Mouse (Mus musculus) lung, embryonic 15.5 days (tissue): ENCODE data around the gene Hspa1l. TPM values are rescaled to one million over a fixed set of nuclear protein-coding genes. Genes with fewer than 3 reads are reported as not detected.
"Not testable (repeated sequence)": the region's sequence is repeated elsewhere in the genome, so short reads cannot be mapped to it uniquely, and the experiment has no call there.

Experiments
- ATAC-seq: fragments of 200-750 bp; cut with Nextera tagmentation; 2 replicates; pipeline ENCODE4 v1.8.0; 2017; ENCODE audit warnings: moderate number of reproducible peaks, borderline replicate concordance; ENCODE audit not compliant: low FRiP score, low TSS enrichment; ENCODE audit errors: extremely low read depth
- H3K27ac ChIP-seq: fragments of 300-500 bp; sonication (generic); 2 replicates; pipeline ENCODE4 v1.5.1; 2015; ENCODE audit warnings: moderate library complexity, mild to moderate bottlenecking, inconsistent platforms
- H3K27me3 ChIP-seq: fragments of 300-500 bp; sonication (generic); 2 replicates; pipeline ENCODE4 v1.6.1; 2015; ENCODE audit warnings: inconsistent platforms
- H3K36me3 ChIP-seq: fragments of 300-500 bp; sonication (generic); 2 replicates; pipeline ENCODE4 v1.6.1; 2015; ENCODE audit warnings: inconsistent platforms
- H3K4me1 ChIP-seq: fragments of 300-500 bp; sonication (generic); 2 replicates; pipeline ENCODE4 v1.6.1; 2015; ENCODE audit warnings: inconsistent platforms
- H3K4me2 ChIP-seq: fragments of 300-500 bp; sonication (generic); 2 replicates; pipeline ENCODE4 v1.6.1; 2015; ENCODE audit warnings: inconsistent platforms, mild to moderate bottlenecking, moderate library complexity
- H3K4me3 ChIP-seq: fragments of 300-500 bp; sonication (generic); 2 replicates; pipeline ENCODE4 v1.5.1; 2015; ENCODE audit warnings: mild to moderate bottlenecking, inconsistent platforms
- H3K9ac ChIP-seq: fragments of 300-500 bp; sonication (generic); 2 replicates; pipeline ENCODE4 v1.6.1; 2015; ENCODE audit warnings: inconsistent platforms
- H3K9me3 ChIP-seq: fragments of 300-500 bp; sonication (generic); 2 replicates; pipeline ENCODE4 v1.6.1; 2016; ENCODE audit warnings: inconsistent platforms
- WGBS: fragments of 180-500 bp; shearing (Covaris S2); methylation state at CpG from one replicate; pipeline ENCODE4 v1.1.7; 2015; 5-methylcytosine and 5-hydroxymethylcytosine counted together
- polyA plus RNA-seq: library from polyadenylated mRNA; unstranded; fragments of >200 nt; fragmentation: Nextera tagmentation; extraction: Ambion mirVana; gene quantifications from 2 replicates; pipeline ENCODE4 v1.2.1, GENCODE M21; 2015

The Hspa1l gene
- polyA plus RNA-seq, 1 experiment from 2014 or later, result 0.45 TPM

- H3K9ac ChIP-seq, result peak overlapping the region; percentile 11
- no peaks in the 10 kb centered on the region for H3K27me3 ChIP-seq
- no peak for ATAC-seq
- no peaks in the 10 kb centered on the region for H3K36me3 ChIP-seq
- H3K27ac ChIP-seq, result no peak overlapping the region
- H3K4me1 ChIP-seq, result peaks cover 16% of the 10 kb centered on the region
- no peaks in the 10 kb centered on the region for H3K9me3 ChIP-seq
- peak overlapping the region; percentile 49 for H3K4me2 ChIP-seq
- peak overlapping the region; percentile 13; the same call in 1 of the 2 replicates for H3K4me3 ChIP-seq
- WGBS, result 7% methylated on average over 15 of the region's 15 CpGs
Observed at GRCm38 (mm10) chr17:34941344-34942041, 31.0 kb upstream of the Hspa1l start.

DNA sequence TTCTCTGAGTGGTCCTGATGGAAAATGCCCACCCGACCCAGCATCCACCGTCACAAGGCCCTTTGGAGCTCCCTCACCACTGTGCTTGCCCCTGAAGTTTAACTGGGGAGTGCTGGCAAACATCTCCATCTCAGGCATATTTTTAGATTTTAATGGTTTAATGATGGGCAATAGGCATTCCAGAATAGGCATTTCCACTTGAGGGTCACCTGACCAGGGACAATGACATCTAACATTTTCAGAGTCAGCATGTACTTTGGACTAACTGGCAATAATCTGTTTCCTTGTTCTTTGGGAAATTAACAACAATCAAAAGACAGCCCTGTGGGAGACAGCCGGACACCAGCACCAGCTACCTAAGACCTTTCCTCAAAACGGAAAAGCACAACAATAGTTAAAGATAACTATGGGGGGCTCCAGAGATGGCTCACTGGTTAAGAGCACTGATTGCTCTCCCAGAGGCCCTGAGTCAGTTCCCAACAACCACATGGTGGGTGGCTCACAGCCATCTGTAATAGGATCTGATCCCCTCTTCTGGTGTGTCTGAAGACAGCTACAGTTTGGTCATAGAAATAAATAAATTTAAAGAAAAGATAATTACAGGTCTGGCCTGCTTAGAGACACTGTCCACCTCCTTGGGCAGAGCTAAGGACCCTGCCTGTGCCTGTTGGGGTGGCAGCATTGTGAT is 29.2 kb upstream of the Hspa1l start:
- WGBS, result 77% methylated on average over 4 of the region's 4 CpGs
- Histone ChIP-seq H3K4me3 (no peak overlapping the region), H3K9ac (no peak overlapping the region), H3K9me3 (no peaks in the 10 kb centered on the region), H3K4me1 (peaks cover 16% of the 10 kb centered on the region), H3K27ac (no peak overlapping the region), H3K27me3 (no peaks in the 10 kb centered on the region), H3K4me2 (no peak overlapping the region), H3K36me3 (no peaks in the 10 kb centered on the region)
- ATAC-seq, result no peak

- Histone ChIP-seq H3K4me3 (no peak overlapping the region), H3K36me3 (peaks cover under 1% of the 10 kb centered on the region; the same call in 1 of the 2 replicates), H3K9ac (no peak overlapping the region), H3K9me3 (no peaks in the 10 kb centered on the region), H3K27ac (no peak overlapping the region), H3K4me1 (peaks cover 16% of the 10 kb centered on the region), H3K4me2 (no peak overlapping the region), H3K27me3 (no peaks in the 10 kb centered on the region)
- ATAC-seq, result no peak
Observed at GRCm38 (mm10) chr17:34944362-34944761, 28.1 kb upstream of the Hspa1l start.

DNA sequence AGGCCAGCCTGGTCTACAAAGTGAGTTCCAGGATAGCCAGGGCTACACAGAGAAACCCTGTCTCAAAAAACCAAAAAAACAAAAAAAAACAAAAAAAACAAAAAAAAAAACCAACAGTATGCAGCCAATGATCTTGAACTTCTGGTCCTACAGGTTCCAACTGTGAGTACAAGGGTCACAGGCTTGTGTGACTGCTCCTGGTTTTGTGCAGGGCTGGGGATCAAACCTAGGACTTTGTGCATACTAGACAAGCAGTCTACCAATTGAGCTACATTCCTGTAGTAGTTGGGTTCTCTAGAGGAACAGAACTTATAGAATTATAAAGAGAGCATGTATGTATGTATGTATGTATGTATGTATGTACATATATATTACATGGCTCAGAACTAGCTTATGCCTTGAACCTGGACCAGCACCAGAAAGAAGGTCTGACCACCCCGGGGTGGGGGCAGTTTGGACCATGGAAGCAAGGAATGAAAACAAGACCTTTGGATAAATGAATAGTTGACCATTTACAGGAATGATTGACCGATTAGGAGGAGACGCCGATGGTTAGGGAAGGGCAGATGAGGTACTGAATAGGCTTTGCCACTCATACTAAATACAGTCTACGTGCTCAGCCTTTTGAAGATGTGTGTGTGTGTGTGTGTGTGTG is 25.9 kb upstream of the Hspa1l start:
- no peaks in the 10 kb centered on the region for H3K27me3 ChIP-seq
- 89% methylated on average over 5 of the region's 5 CpGs for WGBS

DNA sequence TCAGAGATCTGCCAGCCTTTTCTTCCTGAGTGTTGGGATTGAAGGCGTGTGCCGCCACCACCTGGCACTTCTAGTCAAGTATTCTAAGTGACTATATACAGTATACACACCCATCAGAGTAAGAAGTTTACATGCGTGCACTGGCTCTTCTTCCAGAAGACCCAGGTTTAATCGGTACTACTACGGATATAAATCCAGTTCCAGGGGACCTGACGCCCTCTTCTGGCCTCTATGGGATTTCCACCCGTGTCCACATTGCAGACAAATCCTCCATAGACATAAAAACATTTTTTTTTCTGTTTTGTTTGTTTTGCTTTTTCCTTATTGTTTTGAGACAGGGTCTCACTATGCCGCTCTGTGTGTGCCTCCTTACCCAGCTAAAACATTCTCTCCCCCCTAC is 24.9 kb upstream of the Hspa1l start:
- H3K9ac ChIP-seq, result no peak overlapping the region
- no peak overlapping the region for H3K4me3 ChIP-seq
- H3K4me1 ChIP-seq, result peaks cover 20% of the 10 kb centered on the region
- H3K4me2 ChIP-seq, result no peak overlapping the region
- no peaks in the 10 kb centered on the region for H3K27me3 ChIP-seq
- no peaks in the 10 kb centered on the region for H3K9me3 ChIP-seq
- WGBS, result 25% methylated on average over 8 of the region's 8 CpGs
- H3K36me3 ChIP-seq, result peaks cover 18% of the 10 kb centered on the region
- ATAC-seq, result no peak
- no peak overlapping the region for H3K27ac ChIP-seq

More for the DNA sequence above, 25.9 kb upstream of the Hspa1l start:
- no peak overlapping the region for H3K4me3 ChIP-seq
- no peak for ATAC-seq
- no peak overlapping the region for H3K27ac ChIP-seq
- peaks cover 26% of the 10 kb centered on the region for H3K4me1 ChIP-seq
- no peak overlapping the region for H3K4me2 ChIP-seq
- H3K9ac ChIP-seq, result no peak overlapping the region
- H3K9me3 ChIP-seq, result no peaks in the 10 kb centered on the region
- peaks cover 18% of the 10 kb centered on the region for H3K36me3 ChIP-seq

DNA sequence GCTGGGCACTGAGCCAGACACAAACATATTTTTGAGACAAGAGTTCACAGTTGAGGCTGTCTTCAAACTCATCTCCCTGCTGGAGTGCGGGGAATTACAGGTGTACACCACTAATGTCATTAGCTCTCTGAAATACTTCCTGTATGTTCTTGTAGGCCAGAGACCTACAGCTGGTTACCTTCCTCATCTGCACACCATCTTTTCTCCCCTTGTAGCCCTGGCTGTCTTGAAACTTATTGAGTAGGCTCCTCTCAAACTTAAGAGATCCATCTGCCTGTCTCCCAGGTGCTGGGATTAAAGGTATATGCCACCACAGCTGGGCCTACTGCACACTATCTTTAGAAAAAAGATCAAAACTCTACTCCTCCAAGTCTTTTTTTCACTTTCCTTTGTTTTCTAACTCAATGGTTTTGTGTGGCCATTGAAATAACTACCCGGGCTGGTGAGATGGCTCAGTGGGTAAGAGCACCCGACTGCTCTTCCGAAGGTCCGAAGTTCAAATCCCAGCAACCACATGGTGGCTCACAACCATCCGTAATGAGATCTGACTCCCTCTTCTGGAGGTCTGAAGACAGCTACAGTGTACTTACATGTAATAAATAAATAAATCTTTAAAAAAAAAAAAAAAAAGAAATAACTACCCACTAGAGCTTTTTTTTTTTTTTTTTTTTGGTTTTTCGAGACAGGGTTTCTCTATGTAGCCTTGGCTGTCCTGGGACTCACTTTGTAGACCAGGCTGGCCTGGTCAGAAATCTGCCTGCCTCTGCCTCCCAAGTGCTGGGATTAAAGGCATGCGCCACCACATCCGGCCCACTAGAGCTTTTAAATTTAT is 23.6 kb upstream of the Hspa1l start:
- peaks cover 20% of the 10 kb centered on the region for H3K4me1 ChIP-seq
- not testable (repeated sequence) for H3K9ac ChIP-seq, H3K9me3 ChIP-seq, H3K4me2 ChIP-seq, ATAC-seq, H3K4me3 ChIP-seq, H3K27me3 ChIP-seq
- peaks cover 18% of the 10 kb centered on the region for H3K36me3 ChIP-seq
- H3K27ac ChIP-seq, result peak overlapping the region; percentile 34; the same call in 1 of the 2 replicates
- WGBS, result 57% methylated on average over 9 of the region's 9 CpGs

DNA sequence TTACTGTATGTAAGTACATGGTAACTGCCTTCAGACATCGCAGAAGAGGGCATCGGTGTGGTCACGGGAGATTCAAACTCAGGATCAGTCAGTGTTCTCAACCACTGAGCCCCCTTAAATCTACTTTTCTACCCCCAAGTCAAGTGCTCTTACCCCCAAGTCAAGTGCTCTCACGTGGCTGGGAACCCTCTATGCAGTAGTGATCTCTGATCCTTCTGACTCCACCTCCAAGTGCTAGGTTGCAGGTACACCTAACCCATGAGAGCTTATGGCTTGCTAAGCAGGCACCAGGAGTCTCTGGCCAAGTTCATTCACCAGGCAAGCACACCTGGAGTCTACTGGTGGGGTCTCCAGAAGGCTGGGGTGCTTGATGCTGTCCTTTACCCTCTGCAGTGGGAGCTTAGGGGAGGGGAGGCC is 22.9 kb upstream of the Hspa1l start:
- Histone ChIP-seq H3K36me3 (peaks cover 18% of the 10 kb centered on the region), H3K27ac (peak overlapping the region; percentile 34; the same call in 1 of the 2 replicates), H3K27me3 (no peaks in the 10 kb centered on the region), H3K4me2 (no peak overlapping the region), H3K4me3 (no peak overlapping the region), H3K9me3 (no peaks in the 10 kb centered on the region), H3K4me1 (peaks cover 15% of the 10 kb centered on the region), H3K9ac (no peak overlapping the region)
- WGBS, result 27% methylated on average over 4 of the region's 4 CpGs
- no peak for ATAC-seq

DNA sequence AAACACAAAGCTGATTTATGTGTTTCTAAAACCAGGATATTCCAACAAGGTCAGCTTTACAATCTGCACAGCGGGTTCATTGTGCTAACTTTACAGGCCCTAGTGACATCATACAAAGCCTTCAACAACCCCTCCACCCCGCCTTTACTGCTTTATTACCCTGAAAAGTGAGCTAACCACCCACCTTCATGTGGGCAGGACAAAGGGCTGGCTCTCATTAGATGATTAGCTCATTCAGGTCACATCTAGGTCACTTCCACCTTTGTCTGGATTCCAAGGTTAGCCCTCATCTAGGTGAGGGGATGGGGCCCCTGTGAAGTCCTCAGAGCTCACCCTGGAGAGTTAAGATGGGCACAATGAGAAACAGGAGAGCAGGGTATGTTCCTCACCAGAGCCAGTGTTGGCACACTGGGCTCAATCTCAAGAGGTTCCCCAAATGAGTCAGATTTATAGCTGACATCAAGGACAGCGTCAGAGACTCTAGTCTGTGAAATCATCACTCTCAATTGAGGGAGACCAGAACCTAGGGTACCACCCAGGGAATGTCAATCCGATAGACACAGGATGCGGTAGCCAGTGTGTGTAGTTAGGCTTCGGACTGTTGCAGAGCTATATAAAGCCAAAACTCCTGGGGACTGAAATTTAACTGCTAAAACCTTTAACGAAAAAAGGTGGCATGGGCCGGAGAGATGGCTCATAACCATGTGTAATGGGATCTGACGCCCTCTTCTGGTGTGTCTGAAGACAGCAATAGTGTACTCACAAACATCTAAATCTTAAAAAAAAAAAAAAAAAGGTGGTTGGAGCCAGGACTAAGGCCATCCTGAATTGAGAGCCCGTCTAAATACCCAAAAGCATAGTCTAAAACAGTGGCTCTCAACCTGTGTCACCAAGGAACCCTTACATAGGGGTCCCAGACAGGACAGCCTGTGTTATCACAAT is 21.7 kb upstream of the Hspa1l start:
- peak overlapping the region; percentile 98 for H3K9ac ChIP-seq
- H3K4me2 ChIP-seq, result peak overlapping the region; percentile 79
- H3K27me3 ChIP-seq, result peaks cover 3% of the 10 kb centered on the region; the same call in 1 of the 2 replicates
- peak overlapping the region; percentile 86 for H3K4me3 ChIP-seq
- no peak for ATAC-seq
- peaks cover 13% of the 10 kb centered on the region for H3K4me1 ChIP-seq
- H3K27ac ChIP-seq, result peak overlapping the region; percentile 90
- H3K36me3 ChIP-seq, result peaks cover 18% of the 10 kb centered on the region
- H3K9me3 ChIP-seq, result no peaks in the 10 kb centered on the region
- WGBS, result 26% methylated on average over 10 of the region's 10 CpGs

- ATAC-seq, result no peak; the same call in 1 of the 2 replicates
- peak overlapping the region; percentile 90 for H3K27ac ChIP-seq
Observed at GRCm38 (mm10) chr17:34951636-34952377, 20.7 kb upstream of the Hspa1l start.

DNA sequence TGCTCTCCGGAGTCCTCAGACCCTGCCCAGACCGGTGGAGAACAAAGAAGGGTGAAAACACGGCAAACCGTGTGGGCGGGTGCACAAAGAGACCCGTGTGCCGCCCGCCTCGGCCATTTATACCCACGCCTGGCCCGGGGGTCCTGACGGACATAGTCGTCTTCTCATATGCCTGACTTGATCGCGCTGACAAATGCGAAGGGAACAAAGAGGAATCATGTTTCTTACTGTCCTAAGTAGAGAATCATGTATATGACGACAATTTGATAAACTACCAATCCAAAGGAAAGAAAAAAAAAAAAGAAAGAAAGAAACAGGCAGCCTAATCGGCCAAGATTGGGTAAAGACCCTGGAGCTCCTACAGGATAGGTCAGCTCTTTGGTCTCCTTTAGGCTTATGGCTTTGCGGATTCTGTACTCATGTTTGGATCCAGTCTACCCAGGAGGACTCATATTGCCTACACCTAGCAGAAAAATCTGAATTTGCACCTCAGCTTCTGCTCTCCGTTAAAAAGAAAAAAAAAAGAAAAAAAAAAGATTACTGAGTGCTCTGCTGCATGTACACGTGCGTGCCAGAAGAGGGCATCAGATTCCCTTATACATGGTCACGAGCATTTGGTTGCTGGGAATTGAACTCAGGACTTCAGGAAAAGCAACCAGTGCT is 20.0 kb upstream of the Hspa1l start:
- Histone ChIP-seq H3K4me1 (peaks cover 13% of the 10 kb centered on the region), H3K9me3 (no peaks in the 10 kb centered on the region), H3K9ac (peak overlapping the region; percentile 98), H3K36me3 (peaks cover 18% of the 10 kb centered on the region), H3K4me2 (peak overlapping the region; percentile 79), H3K27ac (peak overlapping the region; percentile 90), H3K27me3 (peaks cover 10% of the 10 kb centered on the region), H3K4me3 (peak overlapping the region; percentile 86)
- ATAC-seq, result peak; percentile 86
- WGBS, result under 1% methylated on average over 23 of the region's 23 CpGs

More at GRCm38 (mm10) chr17:34951636-34952377, 20.7 kb upstream of the Hspa1l start:
- Histone ChIP-seq H3K4me1 (peaks cover 13% of the 10 kb centered on the region), H3K4me2 (peak overlapping the region; percentile 79), H3K9me3 (no peaks in the 10 kb centered on the region), H3K4me3 (peak overlapping the region; percentile 86), H3K27me3 (peaks cover 7% of the 10 kb centered on the region), H3K36me3 (peaks cover 18% of the 10 kb centered on the region), H3K9ac (peak overlapping the region; percentile 98)
- WGBS, result under 1% methylated on average over 29 of the region's 29 CpGs
